Mouse (Mus musculus) limb, embryonic 13.5 days (tissue): Measurements from ENCODE around the gene Fkbp2. TPM values are rescaled to one million over a fixed set of nuclear protein-coding genes. Genes with fewer than 3 reads are reported as not detected.
"Not testable (repeated sequence)": the region's sequence is repeated elsewhere in the genome, so short reads cannot be mapped to it uniquely, and the experiment has no call there.

Source experiments
- ATAC-seq: fragments of 200-750 bp; cut with Nextera tagmentation; 2 replicates; pipeline ENCODE4 v1.8.0; 2017; ENCODE audit warnings: low read depth, moderate number of reproducible peaks, moderate TSS enrichment; ENCODE audit not compliant: low FRiP score
- H3K27ac ChIP-seq: fragments of 300-500 bp; sonication (generic); 2 replicates; pipeline ENCODE4 v1.5.1; 2015; ENCODE audit warnings: inconsistent platforms, mild to moderate bottlenecking, moderate library complexity
- H3K27me3 ChIP-seq: fragments of 300-500 bp; sonication (generic); 2 replicates; pipeline ENCODE4 v1.6.1; 2015; ENCODE audit warnings: mild to moderate bottlenecking, inconsistent platforms
- H3K36me3 ChIP-seq: fragments of 300-500 bp; sonication (generic); 2 replicates; pipeline ENCODE4 v1.6.1; 2015; ENCODE audit warnings: inconsistent platforms, mild to moderate bottlenecking, moderate library complexity
- H3K4me1 ChIP-seq: fragments of 300-500 bp; sonication (generic); 2 replicates; pipeline ENCODE4 v1.6.1; 2015; ENCODE audit warnings: inconsistent platforms
- H3K4me2 ChIP-seq: fragments of 300-500 bp; sonication (generic); replicated peaks from 2 replicates; pipeline ENCODE4 v1.6.1; 2015; ENCODE audit warnings: inconsistent platforms, mild to moderate bottlenecking, moderate library complexity
- H3K4me3 ChIP-seq: fragments of 300-500 bp; sonication (generic); 2 replicates; pipeline ENCODE4 v1.5.1; 2015; ENCODE audit warnings: moderate library complexity, mild to moderate bottlenecking, inconsistent platforms
- H3K9ac ChIP-seq: fragments of 300-500 bp; sonication (generic); 2 replicates; pipeline ENCODE4 v1.6.1; 2015; ENCODE audit warnings: mild to moderate bottlenecking, inconsistent platforms
- H3K9me3 ChIP-seq: fragments of 300-500 bp; sonication (generic); 2 replicates; pipeline ENCODE4 v1.6.1; 2016; ENCODE audit warnings: inconsistent platforms
- WGBS: fragments of 180-500 bp; shearing (Covaris S2); methylation state at CpG from one replicate; pipeline ENCODE4 v1.1.7; 2015; 5-methylcytosine and 5-hydroxymethylcytosine counted together
- polyA plus RNA-seq: library from polyadenylated mRNA; unstranded; fragments of >200 nt; fragmentation: Nextera tagmentation; extraction: Ambion mirVana; gene quantifications from 2 replicates; pipeline ENCODE4 v1.2.1, GENCODE M21; 2015

Fkbp2 gene
- polyA plus RNA-seq, 1 experiment from 2014 or later = 89.3 TPM

GRCm38 (mm10) chr19:6997721-6998290 lies 17.5 kb upstream of the Fkbp2 start:
- H3K27me3 ChIP-seq = no peaks in the 10 kb centered on the region
- H3K27ac ChIP-seq = no peak overlapping the region
- peaks cover 34% of the 10 kb centered on the region for H3K4me1 ChIP-seq
- no peak overlapping the region for H3K4me2 ChIP-seq
- peaks cover 28% of the 10 kb centered on the region for H3K36me3 ChIP-seq
- 0 out of 2 replicates have a peak overlapping the region, but pooled peaks have one; percentile 25 for H3K9ac ChIP-seq
- H3K9me3 ChIP-seq = no peaks in the 10 kb centered on the region
- no peak for ATAC-seq
- 87% methylated on average over 9 of the region's 9 CpGs for WGBS
- no peak overlapping the region for H3K4me3 ChIP-seq

- Histone ChIP-seq H3K27ac (peak within 1 kb of the TSS; percentile 65), H3K27me3 (no peaks in the 10 kb centered on the region), H3K9me3 (no peaks in the 10 kb centered on the region), H3K36me3 (peaks cover 28% of the 10 kb centered on the region), H3K4me2 (peak within 1 kb of the TSS; percentile 88), H3K4me1 (peaks cover 42% of the 10 kb centered on the region), H3K9ac (peak within 1 kb of the TSS; percentile 77), H3K4me3 (peak within 1 kb of the TSS; percentile 65)
- WGBS = under 1% methylated on average over 24 of the region's 24 CpGs
- peak; percentile 84 for ATAC-seq
Observed at GRCm38 (mm10) chr19:6996006-6996405, 15.7 kb upstream of the Fkbp2 start, which contains the start of the genes Nudt22 and Trpt1. Gene Nudt22 (minus strand): TSS chr19:6996117. Gene Trpt1 (plus strand): TSS chr19:6996131.

- WGBS = 47% methylated on average over 21 of the region's 21 CpGs
- no peak overlapping the region; the same call in 1 of the 2 replicates for H3K27ac ChIP-seq
- H3K27me3 ChIP-seq = no peaks in the 10 kb centered on the region
- H3K4me1 ChIP-seq = peaks cover 42% of the 10 kb centered on the region
- ATAC-seq = no peak
- no peaks in the 10 kb centered on the region for H3K9me3 ChIP-seq
- H3K9ac ChIP-seq = peak overlapping the region; percentile 77
- peak overlapping the region; percentile 88 for H3K4me2 ChIP-seq
- peaks cover 26% of the 10 kb centered on the region for H3K36me3 ChIP-seq
- peak overlapping the region; percentile 65 for H3K4me3 ChIP-seq
Observed at GRCm38 (mm10) chr19:6995255-6995991, 15.1 kb upstream of the Fkbp2 start.

GRCm38 (mm10) chr19:6994489-6994888 lies 14.2 kb upstream of the Fkbp2 start:
- no peaks in the 10 kb centered on the region for H3K27me3 ChIP-seq
- no peak overlapping the region for H3K27ac ChIP-seq
- peak overlapping the region; percentile 88 for H3K4me2 ChIP-seq
- peaks cover 18% of the 10 kb centered on the region for H3K36me3 ChIP-seq
- peaks cover 42% of the 10 kb centered on the region for H3K4me1 ChIP-seq
- peak overlapping the region; percentile 65; the same call in 1 of the 2 replicates for H3K4me3 ChIP-seq
- no peak for ATAC-seq
- peak overlapping the region; percentile 77 for H3K9ac ChIP-seq
- 84% methylated on average over 8 of the region's 8 CpGs for whole genome bisulfite sequencing
- no peaks in the 10 kb centered on the region for H3K9me3 ChIP-seq

GRCm38 (mm10) chr19:6994002-6994401 lies 13.7 kb upstream of the Fkbp2 start:
- Histone ChIP-seq H3K27me3 (no peaks in the 10 kb centered on the region), H3K36me3 (peaks cover 16% of the 10 kb centered on the region), H3K4me3 (no peak overlapping the region), H3K9ac (no peak overlapping the region), H3K4me2 (no peak overlapping the region), H3K27ac (no peak overlapping the region), H3K9me3 (no peaks in the 10 kb centered on the region), H3K4me1 (peaks cover 42% of the 10 kb centered on the region)
- 91% methylated on average over 8 of the region's 8 CpGs for WGBS
- ATAC-seq = no peak

- no peak for ATAC-seq
- Histone ChIP-seq H3K27me3 (no peaks in the 10 kb centered on the region), H3K27ac (peak overlapping the region; percentile 73), H3K9ac (peak overlapping the region; percentile 65), H3K9me3 (no peaks in the 10 kb centered on the region), H3K4me3 (peak overlapping the region; percentile 60), H3K4me1 (peaks cover 44% of the 10 kb centered on the region), H3K4me2 (peak overlapping the region; percentile 92), H3K36me3 (peaks cover 8% of the 10 kb centered on the region; the same call in 1 of the 2 replicates)
- 65% methylated on average over 14 of the region's 14 CpGs for WGBS
Observed at GRCm38 (mm10) chr19:6993011-6993770, 12.9 kb upstream of the Fkbp2 start.

GRCm38 (mm10) chr19:6992011-6992858 lies 11.9 kb upstream of the Fkbp2 start, which contains the start of gene Dnajc4:
Gene Dnajc4 (minus strand): TSS chr19:6992572.
- Histone ChIP-seq H3K9me3 (no peaks in the 10 kb centered on the region), H3K4me3 (peak within 1 kb of the TSS; percentile 60), H3K27me3 (no peaks in the 10 kb centered on the region), H3K4me1 (peaks cover 48% of the 10 kb centered on the region), H3K27ac (peak within 1 kb of the TSS; percentile 73), H3K4me2 (peak within 1 kb of the TSS; percentile 92), H3K36me3 (0 out of 2 replicates have a peak, but pooled peaks cover 4% of the 10 kb centered on the region), H3K9ac (peak within 1 kb of the TSS; percentile 76)
- peak; percentile 95 for ATAC-seq
- 1% methylated on average over 37 of the region's 37 CpGs for WGBS

- not testable (repeated sequence) for H3K27ac ChIP-seq, H3K4me2 ChIP-seq, H3K9ac ChIP-seq, H3K36me3 ChIP-seq, H3K4me3 ChIP-seq, H3K27me3 ChIP-seq, H3K9me3 ChIP-seq, ATAC-seq
- WGBS = 94% methylated on average over 6 of the region's 6 CpGs
- H3K4me1 ChIP-seq = peaks cover 44% of the 10 kb centered on the region
Observed at GRCm38 (mm10) chr19:6991166-6991565, 10.9 kb upstream of the Fkbp2 start.

DNA sequence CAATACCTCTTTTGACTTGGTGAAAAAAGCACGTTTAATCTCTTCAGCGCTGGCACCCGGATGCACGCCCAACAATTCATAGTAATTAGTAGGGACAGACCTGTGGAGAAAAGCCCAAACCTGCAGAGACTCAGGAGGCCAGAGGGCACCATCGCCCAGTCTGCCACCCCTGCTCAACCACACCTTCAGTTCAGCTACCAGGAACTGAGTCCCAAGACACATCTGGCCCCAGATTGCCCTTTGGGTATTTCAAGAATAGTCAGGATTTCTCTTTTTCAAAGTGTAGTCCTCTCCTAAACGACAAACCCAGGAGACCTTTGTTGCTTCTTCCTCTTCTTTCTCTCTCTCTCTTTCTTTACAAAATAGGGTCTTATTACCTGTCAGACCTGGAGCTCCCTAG lies 10.4 kb upstream of the Fkbp2 start:
- WGBS = 85% methylated on average over 6 of the region's 6 CpGs

GRCm38 (mm10) chr19:6989251-6989650 lies 8.9 kb upstream of the Fkbp2 start:
- Histone ChIP-seq H3K4me1 (peaks cover 35% of the 10 kb centered on the region), H3K36me3 (peaks cover 16% of the 10 kb centered on the region), H3K4me2 (no peak overlapping the region), H3K27ac (no peak overlapping the region), H3K9me3 (no peaks in the 10 kb centered on the region), H3K4me3 (no peak overlapping the region), H3K9ac (no peak overlapping the region), H3K27me3 (no peaks in the 10 kb centered on the region)
- WGBS = 90% methylated on average over 8 of the region's 8 CpGs
- ATAC-seq = no peak

More for the DNA sequence above, 10.4 kb upstream of the Fkbp2 start:
- Histone ChIP-seq H3K9me3 (no peaks in the 10 kb centered on the region), H3K27ac (no peak overlapping the region), H3K27me3 (no peaks in the 10 kb centered on the region), H3K4me1 (peaks cover 48% of the 10 kb centered on the region), H3K9ac (no peak overlapping the region), H3K36me3 (0 out of 2 replicates have a peak, but pooled peaks cover 4% of the 10 kb centered on the region), H3K4me2 (no peak overlapping the region), H3K4me3 (no peak overlapping the region)
- no peak for ATAC-seq

DNA sequence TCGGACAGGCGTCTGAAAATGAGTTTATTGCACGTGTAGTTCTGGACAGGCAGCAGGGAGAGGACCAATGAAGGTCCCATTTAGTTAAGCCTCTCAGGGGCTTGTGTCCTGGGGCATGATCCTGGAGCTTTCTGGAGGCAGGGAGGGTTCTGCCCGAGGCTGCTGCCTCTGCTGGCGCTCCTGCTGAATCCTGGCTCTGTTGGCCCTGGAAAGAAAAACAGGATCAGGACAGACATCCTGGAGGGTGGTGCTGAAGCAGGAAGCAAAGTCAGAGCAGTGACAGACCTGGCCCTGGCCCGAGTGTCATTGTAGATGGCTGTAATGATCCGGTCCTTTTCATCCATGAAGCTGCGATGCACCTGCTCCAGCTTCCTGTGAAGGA lies 7.6 kb upstream of the Fkbp2 start:
- ATAC-seq = no peak
- Histone ChIP-seq H3K4me2 (peak overlapping the region; percentile 90), H3K27ac (peak overlapping the region; percentile 83; the same call in 1 of the 2 replicates), H3K9me3 (no peaks in the 10 kb centered on the region), H3K9ac (peak overlapping the region; percentile 94), H3K4me3 (peak overlapping the region; percentile 87), H3K27me3 (no peaks in the 10 kb centered on the region), H3K4me1 (peaks cover 28% of the 10 kb centered on the region), H3K36me3 (peaks cover 28% of the 10 kb centered on the region)
- 3% methylated on average over 8 of the region's 8 CpGs for WGBS
